In the genomic region with DNA sequence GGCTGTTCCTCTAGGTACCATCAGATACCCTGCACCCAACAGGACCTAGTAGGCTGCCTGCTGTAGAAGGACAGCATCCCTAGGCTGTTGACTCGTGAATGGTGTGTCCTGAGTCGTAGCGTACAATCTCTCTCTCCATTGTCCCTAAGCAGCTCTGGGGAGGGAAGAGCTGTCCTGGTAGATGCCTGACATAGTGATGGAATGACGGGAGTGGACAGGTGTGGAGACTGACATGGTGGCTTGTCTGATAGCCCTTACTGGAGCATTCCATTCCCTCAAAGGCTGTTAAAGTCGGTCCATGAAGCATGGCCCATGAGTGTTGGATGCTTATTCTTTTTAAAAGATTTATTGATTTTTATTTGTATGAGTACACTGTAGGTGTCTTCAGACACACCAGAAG, we compare ENCODE assay signal across 21 mouse cellular contexts. TPM values are rescaled to one million over a fixed set of nuclear protein-coding genes. Genes with fewer than 3 reads are reported as not detected.
DNase-seq lines count a peak whose midpoint lies in the region; ATAC-seq and TF ChIP-seq lines count a peak whose summit lies in the region.
"Had no signal": no experiment of that assay in that cellular context is flagged by ENCODE, and none has a peak within 500 bp of the region (broad histone marks: within the 10 kb centered on the region; RNA-seq: fewer than 3 reads in every experiment).

No protein-coding gene starts in this region.

- H3K4me1 ChIP-seq in heart, embryonic 13.5 days = peaks cover 27% of the 10 kb centered on the region
- peaks cover 15% of the 10 kb centered on the region for H3K4me1 ChIP-seq in heart, postnatal 0 days (ENCODE audit: control insufficient read depth, insufficient read depth)
- H3K4me1 ChIP-seq: embryonic facial prominence, embryonic 12.5 days; forebrain, embryonic 15.5 days; hindbrain, embryonic 13.5 days had no signal

- peaks cover 93% of the 10 kb centered on the region for H3K36me3 ChIP-seq in heart, embryonic 13.5 days
- H3K36me3 ChIP-seq in heart, postnatal 0 days (replicated peaks; ENCODE audit: control insufficient read depth, insufficient read depth, low read length) = peaks cover 68% of the 10 kb centered on the region
- H3K36me3 ChIP-seq in macrophage (ENCODE audit: inconsistent target) = peaks cover 30% of the 10 kb centered on the region
- H3K36me3 ChIP-seq: G1E had no signal

- no peak for DNase-seq in heart, adult 11 months
- no peak for DNase-seq in heart, postnatal 0 days (ENCODE audit: low spot score)
- DNase-seq in heart, postnatal 4 days = no peak
- no peak for DNase-seq in gastrocnemius, adult 2 months
- DNase-seq: adrenal gland, adult 8-10 months; adrenal gland, postnatal 36 days; cerebellum, adult 11-12 months; cerebellum, adult 9-10 months; cerebellum, postnatal 25 days; gastrocnemius, postnatal 14 days; kidney, adult 11 months; kidney, adult 9 months had no signal

- no peaks in the 10 kb centered on the region for H3K79me2 ChIP-seq in macrophage (ENCODE audit: inconsistent target)

- H3K9ac ChIP-seq in heart, embryonic 13.5 days = no peak overlapping the region
- no peak overlapping the region for H3K9ac ChIP-seq in heart, postnatal 0 days (replicated peaks; ENCODE audit: low read depth, low read length)
- H3K9ac ChIP-seq: embryonic facial prominence, embryonic 12.5 days; forebrain, embryonic 15.5 days; hindbrain, embryonic 13.5 days had no signal

- H3K27ac ChIP-seq in heart, embryonic 13.5 days (replicated peaks) = peak overlapping the region; percentile 97
- H3K27ac ChIP-seq in heart, postnatal 0 days (ENCODE audit: low read depth) = peak overlapping the region; percentile 95
- peak overlapping the region; percentile 99 for H3K27ac ChIP-seq in macrophage
- no peak overlapping the region for H3K27ac ChIP-seq in gastrocnemius, adult 2 months
- H3K27ac ChIP-seq: embryonic facial prominence, embryonic 12.5 days; forebrain, embryonic 15.5 days; hindbrain, embryonic 13.5 days; hindbrain, postnatal 0 days had no signal

- H3K9me3 ChIP-seq in heart, embryonic 13.5 days = no peaks in the 10 kb centered on the region
- H3K9me3 ChIP-seq in heart, postnatal 0 days (replicated peaks; ENCODE audit: control insufficient read depth, low read length) = no peaks in the 10 kb centered on the region
- H3K9me3 ChIP-seq: embryonic facial prominence, embryonic 12.5 days; forebrain, embryonic 15.5 days; G1E; hindbrain, embryonic 13.5 days had no signal

- H3K27me3 ChIP-seq in heart, embryonic 13.5 days (replicated peaks) = no peaks in the 10 kb centered on the region
- H3K27me3 ChIP-seq in heart, postnatal 0 days (ENCODE audit: control insufficient read depth, insufficient read depth, low read length) = no peaks in the 10 kb centered on the region
- H3K27me3 ChIP-seq: embryonic facial prominence, embryonic 12.5 days; forebrain, embryonic 15.5 days; hindbrain, embryonic 13.5 days had no signal

- no peak overlapping the region for H3K4me3 ChIP-seq in heart, embryonic 13.5 days
- H3K4me3 ChIP-seq in heart, postnatal 0 days (ENCODE audit: low read depth, low read length) = no peak overlapping the region
- no peak overlapping the region for H3K4me3 ChIP-seq in macrophage (ENCODE audit: inconsistent target)
- H3K4me3 ChIP-seq in gastrocnemius, adult 2 months = no peak overlapping the region
- H3K4me3 ChIP-seq: embryonic facial prominence, embryonic 12.5 days; forebrain, embryonic 15.5 days; hindbrain, embryonic 13.5 days had no signal

- TF ChIP-seq EP300 in heart, postnatal 0 days (IDR thresholded peaks at IDR 0.05; ENCODE audit: low read depth) = no peak

- ATAC-seq in heart, embryonic 13.5 days (ENCODE audit: extremely low read depth, insufficient number of reproducible peaks, low FRiP score, low TSS enrichment) = no peak
- ATAC-seq in heart, postnatal 0 days (ENCODE audit: insufficient read depth, low read depth) = no peak
- ATAC-seq: CD4-positive, CD25-positive, alpha-beta regulatory T cell, adult 4 months; forebrain, embryonic 15.5 days; hindbrain, postnatal 0 days had no signal

- intact Hi-C loops in gastrocnemius, adult 2 months (cut with DNase I) = no loop called here

- no peak overlapping the region for H3K4me2 ChIP-seq in heart, embryonic 13.5 days
- H3K4me2 ChIP-seq in heart, postnatal 0 days (ENCODE audit: low read depth, low read length) = no peak overlapping the region
- H3K4me2 ChIP-seq: embryonic facial prominence, embryonic 12.5 days; forebrain, embryonic 15.5 days; hindbrain, embryonic 13.5 days had no signal

- WGBS in heart, embryonic 13.5 days = 86% methylated on average over 5 of the region's 5 CpGs
- 91% methylated on average over 5 of the region's 5 CpGs for WGBS in heart, postnatal 0 days
- WGBS in macrophage (ENCODE audit: missing documents) = 96% methylated on average over 5 of the region's 5 CpGs

- no peak for TF ChIP-seq CTCF in heart, postnatal 0 days (IDR thresholded peaks at IDR 0.05; ENCODE audit: low read depth)
- no peak for TF ChIP-seq CTCF in gastrocnemius, adult 2 months (IDR thresholded peaks at IDR 0.05)

RNA-seq across cellular contexts. Expression of a gene that starts 42.5 kb away (rescaled TPM):
- 3.4 and 3.9 TPM in 2 replicates for polyA plus RNA-seq in heart, embryonic 13.5 days (2015; fragmentation: Nextera tagmentation; extraction: Ambion mirVana)
- total RNA-seq in heart, postnatal 0 days (2014; rRNA removed; ENCODE audit: low replicate concordance) = 14.3 and 22.1 TPM in 2 replicates
- polyA plus RNA-seq in heart, postnatal 0 days (2015; fragmentation: Nextera tagmentation; extraction: Ambion mirVana) = 2.2 and 5.7 TPM in 2 replicates
- total RNA-seq in heart, postnatal 4 days (2021) = 1 to 10 TPM; 9.2 to 9.7 TPM
- total RNA-seq in macrophage (2018; cell fraction: chromatin; rRNA removed) = under 1 TPM in 2 of 26 experiments, not detected in 24; 0.12 to 0.43 TPM
- total RNA-seq in macrophage (2018; cell fraction: cytosol; rRNA removed) = under 1 TPM in 1 of 26 experiments, not detected in 25; under 0.01 TPM
- not detected for total RNA-seq in macrophage (2018; cell fraction: nucleus; rRNA removed)
- polyA plus RNA-seq in macrophage (2018) = not detected in 3 replicates
- 1 to 10 TPM; 1.0 to 1.1 TPM for total RNA-seq in gastrocnemius, adult 2 months (2021)
- total RNA-seq: hematopoietic stem cell, adult 5-6 weeks had no signal
- polyA plus RNA-seq: G1E had no signal
